Mouse (Mus musculus) hindbrain, embryonic 12.5 days (tissue): Measurements from ENCODE around the gene Hadha. TPM values are rescaled to one million over a fixed set of nuclear protein-coding genes. Genes with fewer than 3 reads are reported as not detected.

Experiments
- ATAC-seq: fragments of 200-750 bp; cut with Nextera tagmentation; 2 replicates; pipeline ENCODE4 v1.8.0; 2017; ENCODE audit warnings: moderate TSS enrichment; ENCODE audit not compliant: low FRiP score
- H3K27ac ChIP-seq: fragments of 300-500 bp; sonication (generic); 2 replicates; pipeline ENCODE4 v1.5.1; 2016; ENCODE audit warnings: mild to moderate bottlenecking
- H3K27me3 ChIP-seq: fragments of 300-500 bp; sonication (generic); 2 replicates; pipeline ENCODE4 v1.6.1; 2016; ENCODE audit warnings: mild to moderate bottlenecking
- H3K36me3 ChIP-seq: fragments of 300-500 bp; sonication (generic); 2 replicates; pipeline ENCODE4 v1.6.1; 2016; ENCODE audit warnings: mild to moderate bottlenecking
- H3K4me1 ChIP-seq: fragments of 300-500 bp; sonication (generic); 2 replicates; pipeline ENCODE4 v1.6.1; 2016
- H3K4me2 ChIP-seq: fragments of 300-500 bp; sonication (generic); replicated peaks from 2 replicates; pipeline ENCODE4 v1.6.1; 2016; ENCODE audit warnings: mild to moderate bottlenecking
- H3K4me3 ChIP-seq: fragments of 300-500 bp; sonication (generic); 2 replicates; pipeline ENCODE4 v1.5.1; 2016; ENCODE audit warnings: mild to moderate bottlenecking
- H3K9ac ChIP-seq: fragments of 300-500 bp; sonication (generic); 2 replicates; pipeline ENCODE4 v1.6.1; 2016; ENCODE audit warnings: mild to moderate bottlenecking, moderate library complexity
- H3K9me3 ChIP-seq: fragments of 300-500 bp; sonication (generic); replicated peaks from 2 replicates; pipeline ENCODE4 v1.6.1; 2016; ENCODE audit warnings: mild to moderate bottlenecking
- WGBS: fragments of 180-500 bp; shearing (Covaris S2); methylation state at CpG from one replicate; pipeline ENCODE4 v1.1.7; 2016; 5-methylcytosine and 5-hydroxymethylcytosine counted together
- polyA plus RNA-seq: library from polyadenylated mRNA; unstranded; fragments of >200 nt; fragmentation: Nextera tagmentation; extraction: Ambion mirVana; gene quantifications from 2 replicates; pipeline ENCODE4 v1.2.1, GENCODE M21; 2016

Gene Hadha
- polyA plus RNA-seq, 1 experiment from 2014 or later: 106 TPM

DNA sequence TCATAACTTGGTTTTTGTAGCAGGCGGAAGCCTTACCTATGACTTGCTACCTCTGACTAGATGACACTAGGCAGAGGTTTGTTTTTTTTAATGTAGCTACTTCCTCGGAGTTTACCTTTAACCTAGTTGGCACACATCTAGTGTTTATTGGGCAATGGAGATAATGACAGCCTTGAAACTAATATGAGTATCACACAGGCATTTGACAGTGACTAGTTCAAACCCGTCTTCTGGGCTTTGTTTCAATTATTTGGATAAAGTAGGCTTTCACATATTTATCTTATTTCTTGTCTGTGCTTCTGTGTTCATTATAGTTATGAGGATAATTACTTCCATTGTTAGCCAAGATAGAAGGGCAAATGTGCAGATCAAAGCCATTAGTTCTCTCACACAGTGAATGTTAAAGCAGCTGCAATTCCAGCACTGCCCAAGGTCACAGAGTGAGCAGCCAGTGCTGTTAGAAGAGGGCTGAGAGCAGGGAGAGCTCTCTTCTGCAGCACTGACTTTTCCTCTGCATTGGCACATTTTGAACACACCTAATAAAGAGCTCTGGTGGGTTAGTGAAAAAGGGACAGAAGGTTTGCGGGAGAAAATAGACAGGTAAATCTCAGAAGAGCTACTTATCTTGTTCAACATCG lies 15.5 kb upstream of the Hadha start:
- Histone ChIP-seq H3K4me2 (no peak overlapping the region), H3K9me3 (no peaks in the 10 kb centered on the region), H3K27ac (no peak overlapping the region), H3K4me3 (no peak overlapping the region), H3K27me3 (no peaks in the 10 kb centered on the region), H3K4me1 (no peaks in the 10 kb centered on the region), H3K36me3 (peaks cover 38% of the 10 kb centered on the region), H3K9ac (no peak overlapping the region)
- no peak for ATAC-seq
- 94% methylated on average over 5 of the region's 5 CpGs for WGBS

- 93% methylated on average over 5 of the region's 5 CpGs for WGBS
- Histone ChIP-seq H3K36me3 (peaks cover 20% of the 10 kb centered on the region), H3K9me3 (no peaks in the 10 kb centered on the region), H3K4me3 (no peak overlapping the region), H3K27me3 (no peaks in the 10 kb centered on the region), H3K4me1 (no peaks in the 10 kb centered on the region), H3K27ac (no peak overlapping the region), H3K9ac (no peak overlapping the region), H3K4me2 (no peak overlapping the region)
- no peak for ATAC-seq
Observed at GRCm38 (mm10) chr5:30165234-30165946, 10.4 kb upstream of the Hadha start.

- Histone ChIP-seq H3K9me3 (no peaks in the 10 kb centered on the region), H3K4me2 (no peak overlapping the region), H3K4me3 (no peak overlapping the region), H3K27me3 (no peaks in the 10 kb centered on the region), H3K36me3 (no peaks in the 10 kb centered on the region), H3K9ac (no peak overlapping the region), H3K27ac (no peak overlapping the region), H3K4me1 (no peaks in the 10 kb centered on the region)
- 90% methylated on average over 6 of the region's 6 CpGs for WGBS
- ATAC-seq: no peak
Observed at GRCm38 (mm10) chr5:30162339-30162738, 7.4 kb upstream of the Hadha start.

DNA sequence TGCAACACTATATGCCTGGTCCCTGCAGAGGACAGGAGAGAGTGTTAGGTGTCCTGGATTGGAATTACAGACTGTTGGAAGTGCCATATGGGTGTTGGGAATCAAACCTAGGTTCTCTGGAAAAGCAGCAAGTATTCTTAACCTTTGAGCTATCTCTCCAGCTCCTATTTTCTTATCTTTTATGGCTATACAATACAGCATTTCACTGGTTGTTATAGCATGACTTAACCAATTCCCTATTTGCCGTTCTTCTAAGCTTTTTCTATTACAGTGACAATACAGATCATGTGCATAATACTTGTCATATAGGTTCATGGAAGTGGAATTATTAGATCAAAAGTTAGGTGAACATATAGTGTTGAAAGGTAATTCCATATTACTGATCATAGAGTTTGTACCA lies 6.9 kb upstream of the Hadha start:
- 88% methylated on average over 1 of the region's 1 CpGs for WGBS
- no peak overlapping the region for H3K4me3 ChIP-seq
- ATAC-seq: no peak
- H3K9ac ChIP-seq: no peak overlapping the region
- H3K27me3 ChIP-seq: no peaks in the 10 kb centered on the region
- H3K4me2 ChIP-seq: no peak overlapping the region
- H3K36me3 ChIP-seq: no peaks in the 10 kb centered on the region
- no peak overlapping the region for H3K27ac ChIP-seq
- H3K9me3 ChIP-seq: no peaks in the 10 kb centered on the region
- 0 out of 2 replicates have a peak, but pooled peaks cover 2% of the 10 kb centered on the region for H3K4me1 ChIP-seq

GRCm38 (mm10) chr5:30159601-30160000 lies 4.6 kb upstream of the Hadha start:
- no peak for ATAC-seq
- Histone ChIP-seq H3K4me3 (no peak overlapping the region), H3K9me3 (no peaks in the 10 kb centered on the region), H3K36me3 (no peaks in the 10 kb centered on the region), H3K9ac (no peak overlapping the region), H3K27me3 (no peaks in the 10 kb centered on the region), H3K4me1 (peaks cover 10% of the 10 kb centered on the region), H3K27ac (no peak overlapping the region), H3K4me2 (no peak overlapping the region)
- 90% methylated on average over 6 of the region's 6 CpGs for WGBS

DNA sequence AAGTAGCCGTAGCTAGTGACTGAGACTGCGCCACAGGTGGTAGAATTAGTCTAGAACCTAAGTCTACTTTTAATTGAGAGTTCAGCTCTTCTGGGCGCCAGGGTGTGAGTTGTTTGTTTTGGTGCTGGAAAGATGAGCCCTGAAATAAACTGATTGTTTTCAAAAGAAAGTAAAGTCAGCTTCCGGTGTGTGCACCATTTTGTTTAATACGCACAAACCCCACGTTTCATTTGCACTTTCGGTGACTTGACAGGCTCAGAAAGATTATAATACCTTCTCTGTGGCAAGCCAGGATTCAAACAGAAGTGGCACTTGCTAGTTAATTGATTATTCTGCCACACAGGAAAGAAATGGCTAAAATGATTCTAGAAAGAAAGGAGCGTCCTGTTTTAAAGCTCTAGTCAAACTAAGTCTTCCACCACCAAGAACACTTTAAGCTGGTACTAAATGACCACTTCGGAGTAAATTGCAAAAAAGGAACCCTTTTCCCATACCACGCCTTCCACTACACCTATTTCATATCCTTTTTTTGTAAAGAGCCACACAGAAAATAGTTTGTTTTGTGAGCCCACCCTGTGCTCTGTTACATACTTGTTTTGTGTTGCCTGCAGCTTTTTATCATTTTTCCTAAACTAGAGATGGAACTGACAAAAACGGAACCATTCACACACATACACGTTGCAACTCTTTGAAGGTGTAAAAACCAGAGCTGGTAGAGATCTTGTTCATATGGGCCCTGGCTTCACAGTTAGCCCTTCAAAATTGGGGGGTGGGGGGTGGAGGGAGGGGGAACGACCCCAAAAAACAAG lies 1.1 kb upstream of the Hadha start:
- peak overlapping the region; percentile 86 for H3K9ac ChIP-seq
- peaks cover 17% of the 10 kb centered on the region for H3K4me1 ChIP-seq
- H3K27ac ChIP-seq: peak overlapping the region; percentile 81; the same call in 1 of the 2 replicates
- H3K4me3 ChIP-seq: peak overlapping the region; percentile 74
- H3K36me3 ChIP-seq: no peaks in the 10 kb centered on the region
- H3K4me2 ChIP-seq: peak overlapping the region; percentile 77
- H3K9me3 ChIP-seq: no peaks in the 10 kb centered on the region
- WGBS: 39% methylated on average over 13 of the region's 13 CpGs
- H3K27me3 ChIP-seq: no peaks in the 10 kb centered on the region
- ATAC-seq: no peak

DNA sequence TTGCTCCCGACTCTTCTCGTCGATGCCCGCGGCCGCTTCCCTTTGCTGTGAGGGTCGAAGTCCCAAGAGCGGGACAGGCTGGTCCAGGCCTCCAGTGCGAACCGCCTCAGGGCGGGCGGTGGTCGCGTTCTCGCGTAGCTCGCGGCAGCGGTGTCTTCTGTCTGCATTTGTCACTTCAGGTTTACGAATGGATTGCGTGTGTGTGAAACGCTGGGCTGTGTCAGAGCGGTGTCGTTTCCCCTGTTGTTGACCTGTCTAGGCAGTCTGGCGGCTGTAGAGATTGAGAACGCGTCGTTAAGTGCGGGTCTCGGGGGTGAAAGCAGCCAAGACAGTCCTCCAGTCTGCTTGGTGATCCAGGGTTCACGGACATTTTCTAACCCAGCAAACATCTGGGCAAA lies 432 bp upstream of the Hadha start:
- peaks cover 17% of the 10 kb centered on the region for H3K4me1 ChIP-seq
- ATAC-seq: peak; percentile 73
- no peaks in the 10 kb centered on the region for H3K36me3 ChIP-seq
- peak overlapping the region; percentile 77 for H3K4me2 ChIP-seq
- H3K27me3 ChIP-seq: no peaks in the 10 kb centered on the region
- peak overlapping the region; percentile 86 for H3K9ac ChIP-seq
- H3K4me3 ChIP-seq: peak overlapping the region; percentile 74
- no peaks in the 10 kb centered on the region for H3K9me3 ChIP-seq
- 0% methylated on average over 31 of the region's 31 CpGs for WGBS
- H3K27ac ChIP-seq: peak overlapping the region; percentile 81

GRCm38 (mm10) chr5:30154013-30154412 lies 949 bp downstream of the Hadha start:
- H3K4me3 ChIP-seq: peak overlapping the region; percentile 74
- H3K27ac ChIP-seq: no peak overlapping the region
- H3K27me3 ChIP-seq: no peaks in the 10 kb centered on the region
- peak overlapping the region; percentile 77 for H3K4me2 ChIP-seq
- H3K9me3 ChIP-seq: no peaks in the 10 kb centered on the region
- H3K36me3 ChIP-seq: no peaks in the 10 kb centered on the region
- peak overlapping the region; percentile 86 for H3K9ac ChIP-seq
- peaks cover 17% of the 10 kb centered on the region for H3K4me1 ChIP-seq
- ATAC-seq: no peak
- 23% methylated on average over 4 of the region's 4 CpGs for WGBS

DNA sequence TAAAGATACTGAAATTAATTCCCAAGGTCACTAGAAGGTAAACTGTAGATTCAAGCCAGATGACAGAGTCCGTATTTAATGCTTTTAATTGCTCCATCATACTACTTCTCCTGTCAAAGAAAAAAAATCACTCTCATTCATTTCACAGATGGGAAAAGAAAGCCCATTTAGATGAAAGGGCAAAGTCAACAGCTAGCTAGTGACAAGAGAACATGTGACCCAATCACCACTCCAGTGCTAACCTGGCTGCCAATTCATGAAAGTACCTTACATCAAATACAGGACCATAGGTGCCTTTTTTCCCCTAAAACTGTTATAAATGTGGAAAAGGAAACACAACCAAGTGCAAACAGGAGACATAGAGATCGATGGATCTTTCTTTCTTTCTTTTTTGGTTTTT lies 1.7 kb downstream of the Hadha start:
- ATAC-seq: no peak
- 95% methylated on average over 2 of the region's 2 CpGs for WGBS
- H3K4me3 ChIP-seq: no peak overlapping the region
- no peak overlapping the region for H3K27ac ChIP-seq
- H3K9ac ChIP-seq: no peak overlapping the region
- no peaks in the 10 kb centered on the region for H3K9me3 ChIP-seq
- no peaks in the 10 kb centered on the region for H3K27me3 ChIP-seq
- no peaks in the 10 kb centered on the region for H3K36me3 ChIP-seq
- no peak overlapping the region for H3K4me2 ChIP-seq
- H3K4me1 ChIP-seq: peaks cover 17% of the 10 kb centered on the region

DNA sequence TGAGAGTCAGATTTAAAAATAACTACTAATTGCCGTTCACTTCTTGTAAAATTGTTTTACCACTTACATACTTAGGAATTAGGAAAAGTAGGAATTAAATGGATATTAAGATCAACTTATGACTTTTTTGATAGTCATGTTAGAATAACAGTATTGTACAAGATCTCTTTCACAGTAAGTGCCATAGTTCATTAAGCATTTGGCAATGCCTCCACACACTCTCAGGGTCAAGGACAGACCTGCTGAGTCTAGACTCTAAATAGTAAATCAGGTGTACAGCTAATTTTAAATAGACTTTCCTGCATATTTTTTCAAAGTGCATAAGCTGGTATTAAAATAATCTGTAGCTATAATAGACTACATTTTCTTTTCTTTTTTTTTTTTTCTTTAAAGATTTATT lies 2.5 kb downstream of the Hadha start:
- 88% methylated on average over 1 of the region's 1 CpGs for WGBS
- no peak overlapping the region for H3K4me3 ChIP-seq
- H3K9me3 ChIP-seq: no peaks in the 10 kb centered on the region
- H3K27me3 ChIP-seq: no peaks in the 10 kb centered on the region
- no peak overlapping the region for H3K9ac ChIP-seq
- H3K36me3 ChIP-seq: no peaks in the 10 kb centered on the region
- ATAC-seq: no peak
- no peak overlapping the region for H3K4me2 ChIP-seq
- no peak overlapping the region for H3K27ac ChIP-seq
- H3K4me1 ChIP-seq: peaks cover 17% of the 10 kb centered on the region

DNA sequence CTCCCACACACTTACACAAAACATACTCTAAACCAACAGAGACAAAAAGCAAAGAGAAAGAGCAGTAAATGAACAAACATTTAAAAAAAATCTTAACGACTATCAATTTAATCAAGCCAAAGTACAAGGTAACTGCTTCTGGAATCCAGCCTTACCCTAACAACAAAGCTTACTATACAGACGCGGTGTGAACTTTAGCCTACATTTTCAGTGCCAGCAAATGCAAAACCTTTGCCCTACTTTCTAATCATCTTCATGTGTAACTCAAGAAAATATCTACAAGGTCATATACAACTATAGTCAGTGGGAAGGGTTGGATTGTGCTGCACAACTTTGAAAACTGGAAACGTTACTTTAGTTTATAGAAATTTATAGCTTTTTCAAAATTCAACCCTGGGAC lies 3.0 kb downstream of the Hadha start:
- Histone ChIP-seq H3K27me3 (no peaks in the 10 kb centered on the region), H3K9me3 (no peaks in the 10 kb centered on the region), H3K9ac (no peak overlapping the region), H3K4me1 (peaks cover 17% of the 10 kb centered on the region), H3K4me3 (no peak overlapping the region), H3K36me3 (no peaks in the 10 kb centered on the region), H3K4me2 (no peak overlapping the region), H3K27ac (no peak overlapping the region)
- WGBS: 78% methylated on average over 4 of the region's 4 CpGs
- ATAC-seq: no peak

- H3K27me3 ChIP-seq: no peaks in the 10 kb centered on the region
- WGBS: 88% methylated on average over 5 of the region's 5 CpGs
- no peak overlapping the region for H3K9ac ChIP-seq
- no peak overlapping the region for H3K4me2 ChIP-seq
- H3K36me3 ChIP-seq: peaks cover 32% of the 10 kb centered on the region
- ATAC-seq: no peak
- no peak overlapping the region for H3K4me3 ChIP-seq
- H3K27ac ChIP-seq: no peak overlapping the region
- 0 out of 2 replicates have a peak, but pooled peaks cover 1% of the 10 kb centered on the region for H3K4me1 ChIP-seq
- H3K9me3 ChIP-seq: no peaks in the 10 kb centered on the region
Observed at GRCm38 (mm10) chr5:30148133-30148920, 6.6 kb downstream of the Hadha start.
